Mouse (Mus musculus) T-cell, adult 2 months (primary cell): ENCODE results near the gene Dzip1.

ENCODE experiments used
- DNase-seq: peaks from one replicate; pipeline ENCODE4 v3.0.0; 2022; ENCODE audit warnings: low spot score

Dzip1 gene

GRCm38 (mm10) chr14:118924673-118925615 lies at the start of gene Dzip1:
Gene Dzip1, minus strand, starts transcription at chr14:118925460.
- DNase-seq: peak; percentile 74

GRCm38 (mm10) chr14:118972268-118972667 lies 47.0 kb upstream of the Dzip1 start:
- DNase-seq: no peak

- no peak for DNase-seq
Observed at GRCm38 (mm10) chr14:118967646-118968045, 42.4 kb upstream of the Dzip1 start.

GRCm38 (mm10) chr14:118965356-118966000 lies 40.2 kb upstream of the Dzip1 start:
- no peak for DNase-seq

- DNase-seq: no peak
Observed at GRCm38 (mm10) chr14:118958010-118958409, 32.8 kb upstream of the Dzip1 start.

- DNase-seq: no peak
Observed at GRCm38 (mm10) chr14:118951912-118952583, 26.8 kb upstream of the Dzip1 start.

- DNase-seq: no peak
Observed at GRCm38 (mm10) chr14:118948841-118949240, 23.6 kb upstream of the Dzip1 start.

- DNase-seq: no peak
Observed at GRCm38 (mm10) chr14:118944702-118945101, 19.4 kb upstream of the Dzip1 start.

GRCm38 (mm10) chr14:118942076-118942475 lies 16.8 kb upstream of the Dzip1 start:
- DNase-seq: no peak

- no peak for DNase-seq
Observed at GRCm38 (mm10) chr14:118940796-118941495, 15.7 kb upstream of the Dzip1 start.

GRCm38 (mm10) chr14:118938551-118938950 lies 13.3 kb upstream of the Dzip1 start:
- DNase-seq: no peak

- DNase-seq: peak; percentile 99
Observed at GRCm38 (mm10) chr14:118937533-118938492, 12.6 kb upstream of the Dzip1 start, which contains the start of gene Dnajc3. Gene Dnajc3, plus strand, starts transcription at chr14:118937976.

- DNase-seq: no peak
Observed at GRCm38 (mm10) chr14:118936952-118937351, 11.7 kb upstream of the Dzip1 start.

- DNase-seq: no peak
Observed at GRCm38 (mm10) chr14:118936236-118936635, 11.0 kb upstream of the Dzip1 start.

GRCm38 (mm10) chr14:118934686-118935085 lies 9.4 kb upstream of the Dzip1 start:
- DNase-seq: no peak

GRCm38 (mm10) chr14:118932956-118933355 lies 7.7 kb upstream of the Dzip1 start:
- peak; percentile 64 for DNase-seq

GRCm38 (mm10) chr14:118931181-118931580 lies 5.9 kb upstream of the Dzip1 start:
- no peak for DNase-seq

GRCm38 (mm10) chr14:118930777-118931176 lies 5.5 kb upstream of the Dzip1 start:
- DNase-seq: no peak

GRCm38 (mm10) chr14:118929779-118930178 lies 4.5 kb upstream of the Dzip1 start:
- DNase-seq: peak; percentile 83

GRCm38 (mm10) chr14:118928565-118928964 lies 3.3 kb upstream of the Dzip1 start:
- no peak for DNase-seq
